Mouse (Mus musculus): Measurements from ENCODE around the gene Pcp2. TPM values are rescaled to one million over a fixed set of nuclear protein-coding genes. Genes with fewer than 3 reads are reported as not detected.

The Pcp2 gene
- polyA plus RNA-seq, 1 experiment from 2014 or later = 0.32 TPM

GRCm38 (mm10) chr8:3647561-3647960 is 22.2 kb upstream of the Pcp2 start:
- Histone ChIP-seq H3K27me3 (ENCODE audit: poor library complexity, severe bottlenecking) (no peaks in the 10 kb centered on the region), H3K27ac (no peak overlapping the region), H3K4me1 (no peaks in the 10 kb centered on the region; the same call in 1 of the 2 replicates), H3K4me3 (no peak overlapping the region), H3K36me3 (replicated peaks) (no peaks in the 10 kb centered on the region), H3K9me3 (no peaks in the 10 kb centered on the region)
- DNase-seq (ENCODE audit: extremely low spot score, low spot score) = no peak
- 81% methylated on average over 4 of the region's 4 CpGs for WGBS

- Histone ChIP-seq H3K4me3 (no peak overlapping the region), H3K27ac (no peak overlapping the region), H3K36me3 (replicated peaks) (no peaks in the 10 kb centered on the region), H3K27me3 (ENCODE audit: poor library complexity, severe bottlenecking) (no peaks in the 10 kb centered on the region), H3K4me1 (no peaks in the 10 kb centered on the region; the same call in 1 of the 2 replicates), H3K9me3 (no peaks in the 10 kb centered on the region)
- no peak for DNase-seq (ENCODE audit: extremely low spot score, low spot score)
- 90% methylated on average over 6 of the region's 6 CpGs for WGBS
Measured at GRCm38 (mm10) chr8:3646824-3647531, 21.6 kb upstream of the Pcp2 start.

DNA sequence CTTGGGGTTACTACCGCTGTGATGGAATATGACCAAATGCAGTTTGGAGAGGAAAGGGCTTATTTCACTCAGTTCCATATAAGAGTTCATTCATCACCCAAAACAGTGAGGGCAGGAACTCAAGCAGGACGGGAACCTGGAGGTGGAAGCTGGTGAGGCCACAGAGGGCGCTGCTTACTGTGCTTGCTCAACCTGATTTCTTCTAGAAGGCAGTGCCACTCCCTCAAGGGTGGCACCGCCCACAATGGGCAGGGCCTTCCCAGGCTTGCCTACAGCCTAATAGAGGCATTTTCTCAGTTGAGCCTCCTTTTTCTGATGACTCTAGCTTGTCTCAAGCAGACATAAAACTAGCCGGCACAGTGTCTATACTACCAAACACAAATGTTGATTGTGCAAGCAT is 20.5 kb upstream of the Pcp2 start:
- DNase-seq (ENCODE audit: extremely low spot score, low spot score) = no peak
- no peak overlapping the region for H3K4me3 ChIP-seq
- H3K36me3 ChIP-seq (replicated peaks) = peaks cover 9% of the 10 kb centered on the region
- 27% methylated on average over 5 of the region's 5 CpGs for WGBS
- no peaks in the 10 kb centered on the region; the same call in 1 of the 2 replicates for H3K4me1 ChIP-seq
- H3K27ac ChIP-seq = no peak overlapping the region
- no peaks in the 10 kb centered on the region for H3K9me3 ChIP-seq
- H3K27me3 ChIP-seq (ENCODE audit: poor library complexity, severe bottlenecking) = no peaks in the 10 kb centered on the region

DNA sequence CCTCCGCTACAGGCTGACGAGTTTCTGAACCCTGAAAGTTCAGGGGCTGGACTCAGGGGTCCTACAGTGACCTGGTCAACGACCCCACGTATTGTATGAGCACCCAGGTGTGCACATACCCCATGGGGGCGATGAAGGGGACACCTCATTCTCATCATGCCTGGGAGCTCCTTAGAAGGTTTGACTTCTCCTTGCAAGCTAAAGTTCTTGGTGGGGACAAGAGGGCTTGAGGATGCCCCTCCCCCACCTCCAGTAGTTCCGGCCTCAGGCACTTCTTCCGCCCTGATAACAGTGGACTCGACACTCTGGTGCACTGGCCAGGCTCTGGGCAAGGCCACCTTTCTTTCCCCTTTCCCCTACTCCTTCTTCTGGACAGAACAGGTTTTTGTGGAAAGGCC is 6.1 kb upstream of the Pcp2 start:
- WGBS = 15% methylated on average over 8 of the region's 8 CpGs

DNA sequence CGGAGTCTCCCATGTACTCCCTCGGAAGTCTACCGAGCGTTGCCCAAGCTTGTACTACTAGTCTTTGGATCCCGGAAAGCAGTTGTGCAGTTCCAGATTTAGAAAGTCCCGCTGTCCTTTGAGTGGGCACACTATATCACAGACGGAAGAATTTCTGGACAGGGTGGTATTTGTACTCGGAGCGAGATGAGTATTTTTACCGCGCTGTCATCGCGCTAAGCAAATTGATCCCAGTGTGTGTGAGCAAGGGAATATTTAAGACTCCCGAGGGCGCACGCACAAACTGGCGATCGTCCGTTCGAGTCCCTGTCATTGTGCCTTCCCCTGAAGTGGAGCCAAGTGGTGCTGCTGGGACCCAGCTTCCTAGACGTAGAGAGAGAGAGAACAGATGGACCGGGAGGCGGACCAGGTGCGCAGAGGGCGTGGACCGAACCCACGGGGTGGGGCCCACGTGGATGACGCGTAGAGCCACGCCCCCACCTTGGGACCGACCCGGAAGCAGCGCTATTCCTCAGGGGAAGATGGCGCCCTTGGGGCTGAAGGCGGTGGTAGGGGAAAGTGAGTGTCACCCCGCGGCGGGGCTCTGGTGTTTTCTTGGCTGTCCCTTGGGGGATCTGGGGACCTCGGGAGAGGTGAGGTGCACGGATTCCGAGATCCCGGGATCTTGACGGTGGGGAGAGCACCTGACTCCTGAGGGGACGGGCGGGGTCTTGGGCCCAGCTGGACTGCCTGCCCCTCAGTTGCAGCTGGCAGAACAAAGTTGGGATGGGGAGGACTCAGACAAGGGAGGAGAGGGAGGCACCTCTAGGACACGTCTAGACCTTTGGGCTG is 5.5 kb upstream of the Pcp2 start, which contains the start of gene Stxbp2:
Gene Stxbp2, plus strand, starts transcription at position 309 of the 831 bp plus-strand sequence.
- 7% methylated on average over 47 of the region's 47 CpGs for WGBS
- H3K36me3 ChIP-seq (replicated peaks) = peaks cover 14% of the 10 kb centered on the region
- H3K27me3 ChIP-seq (ENCODE audit: poor library complexity, severe bottlenecking) = peaks cover 15% of the 10 kb centered on the region
- DNase-seq (ENCODE audit: extremely low spot score, low spot score) = peak; percentile 60
- peak within 1 kb of the TSS; percentile 74 for H3K27ac ChIP-seq
- no peaks in the 10 kb centered on the region for H3K9me3 ChIP-seq
- peaks cover 16% of the 10 kb centered on the region for H3K4me1 ChIP-seq
- peak within 1 kb of the TSS; percentile 66 for H3K4me3 ChIP-seq

More for the DNA sequence above, 6.1 kb upstream of the Pcp2 start:
- peaks cover 16% of the 10 kb centered on the region for H3K4me1 ChIP-seq
- no peaks in the 10 kb centered on the region for H3K9me3 ChIP-seq
- H3K4me3 ChIP-seq = peak overlapping the region; percentile 66
- DNase-seq (ENCODE audit: extremely low spot score, low spot score) = no peak
- peak overlapping the region; percentile 74 for H3K27ac ChIP-seq
- H3K36me3 ChIP-seq (replicated peaks) = peaks cover 20% of the 10 kb centered on the region
- peaks cover 15% of the 10 kb centered on the region for H3K27me3 ChIP-seq (ENCODE audit: poor library complexity, severe bottlenecking)

DNA sequence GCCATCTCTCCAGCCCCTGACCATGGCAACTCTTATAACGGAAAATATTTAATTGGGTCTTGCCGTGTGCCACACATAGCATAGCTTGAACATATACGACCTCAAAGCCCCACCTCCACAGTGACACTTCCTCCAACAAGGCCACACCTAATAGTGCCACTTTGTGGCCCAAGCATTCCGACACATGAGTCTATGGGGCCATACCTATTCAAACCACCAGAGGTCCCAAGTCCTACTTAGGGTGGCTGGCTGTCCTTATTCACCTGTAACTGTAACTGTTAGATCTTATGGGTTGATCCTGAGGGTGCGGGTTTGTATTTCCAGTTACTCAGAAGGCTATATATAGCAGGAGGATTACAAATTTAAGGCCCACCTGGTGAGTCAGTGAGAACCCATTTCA is 2.7 kb upstream of the Pcp2 start:
- no peak for DNase-seq (ENCODE audit: extremely low spot score, low spot score)
- 33% methylated on average over 5 of the region's 5 CpGs for WGBS
- peaks cover 16% of the 10 kb centered on the region for H3K4me1 ChIP-seq
- no peaks in the 10 kb centered on the region for H3K36me3 ChIP-seq (replicated peaks)
- no peaks in the 10 kb centered on the region for H3K9me3 ChIP-seq
- no peak overlapping the region for H3K4me3 ChIP-seq
- peaks cover 15% of the 10 kb centered on the region for H3K27me3 ChIP-seq (ENCODE audit: poor library complexity, severe bottlenecking)
- H3K27ac ChIP-seq = no peak overlapping the region

- no peak overlapping the region for H3K4me3 ChIP-seq
- no peaks in the 10 kb centered on the region for H3K36me3 ChIP-seq (replicated peaks)
- no peak for DNase-seq (ENCODE audit: extremely low spot score, low spot score)
- 66% methylated on average over 5 of the region's 5 CpGs for WGBS
- no peaks in the 10 kb centered on the region for H3K9me3 ChIP-seq
- H3K4me1 ChIP-seq = peaks cover 20% of the 10 kb centered on the region
- peaks cover 15% of the 10 kb centered on the region for H3K27me3 ChIP-seq (ENCODE audit: poor library complexity, severe bottlenecking)
- no peak overlapping the region for H3K27ac ChIP-seq
Measured at GRCm38 (mm10) chr8:3626971-3627370, 1.6 kb upstream of the Pcp2 start.

- peaks cover 20% of the 10 kb centered on the region for H3K4me1 ChIP-seq
- peak overlapping the region; percentile 86 for H3K4me3 ChIP-seq
- peaks cover 20% of the 10 kb centered on the region for H3K36me3 ChIP-seq (replicated peaks)
- H3K9me3 ChIP-seq = no peaks in the 10 kb centered on the region
- H3K27me3 ChIP-seq (ENCODE audit: poor library complexity, severe bottlenecking) = no peaks in the 10 kb centered on the region
- no peak for DNase-seq (ENCODE audit: extremely low spot score, low spot score)
- H3K27ac ChIP-seq = peak overlapping the region; percentile 82; the same call in 1 of the 2 replicates
- WGBS = 78% methylated on average over 8 of the region's 8 CpGs
Measured at GRCm38 (mm10) chr8:3622119-3622518, 3.2 kb downstream of the Pcp2 start.

DNA sequence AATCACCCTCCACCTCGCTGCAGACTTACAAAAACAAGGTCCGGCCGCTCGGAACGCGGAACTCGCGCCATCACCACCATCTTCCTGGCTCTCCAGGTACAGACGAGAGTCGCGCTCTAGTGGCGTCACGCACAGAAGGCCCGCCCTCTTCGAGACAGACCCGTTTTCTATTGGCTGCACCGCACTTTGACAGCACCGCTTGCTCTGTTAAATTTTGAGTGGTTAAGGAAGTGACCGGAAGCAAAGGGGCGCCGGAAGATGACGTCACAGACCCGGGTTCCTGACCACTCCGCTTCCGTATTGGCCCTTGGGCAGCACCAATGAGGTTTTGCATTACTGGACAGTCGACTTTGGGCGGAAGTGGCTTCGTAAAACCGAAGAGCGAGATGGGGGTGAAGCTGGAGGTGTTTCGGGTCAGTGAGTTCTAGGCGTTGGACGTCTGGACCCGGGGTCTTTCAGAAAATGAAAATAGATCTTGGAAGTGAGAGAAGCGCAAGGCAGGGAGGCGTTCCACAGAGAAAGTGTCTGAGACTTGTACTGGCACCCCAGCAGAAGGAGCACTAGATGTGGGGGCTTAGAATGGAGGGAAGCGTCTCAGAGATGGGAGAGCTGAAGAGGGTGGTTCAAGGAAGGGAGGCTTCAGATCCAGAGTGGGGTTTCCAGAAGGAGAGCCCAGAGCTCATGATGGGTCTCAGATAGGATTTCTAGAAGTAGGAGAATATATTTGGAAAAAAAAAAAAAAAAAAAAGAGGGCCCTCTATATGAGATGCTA is 4.0 kb downstream of the Pcp2 start, which contains the start of the genes Xab2 and Pet100:
Gene Xab2, minus strand, starts transcription at position 118 of the 772 bp plus-strand sequence.
Gene Pet100, plus strand, starts transcription at position 350 of the 772 bp plus-strand sequence.
- Histone ChIP-seq H3K36me3 (replicated peaks) (peaks cover 26% of the 10 kb centered on the region), H3K9me3 (no peaks in the 10 kb centered on the region), H3K4me3 (peak within 1 kb of the TSS; percentile 86), H3K4me1 (peaks cover 20% of the 10 kb centered on the region), H3K27ac (peak within 1 kb of the TSS; percentile 82), H3K27me3 (ENCODE audit: poor library complexity, severe bottlenecking) (no peaks in the 10 kb centered on the region)
- peak; percentile 100 for DNase-seq (ENCODE audit: extremely low spot score, low spot score)
- under 1% methylated on average over 37 of the region's 37 CpGs for WGBS

- Histone ChIP-seq H3K4me1 (no peaks in the 10 kb centered on the region), H3K36me3 (replicated peaks) (peaks cover 99% of the 10 kb centered on the region), H3K4me3 (no peak overlapping the region), H3K27ac (no peak overlapping the region), H3K27me3 (ENCODE audit: poor library complexity, severe bottlenecking) (no peaks in the 10 kb centered on the region), H3K9me3 (0 out of 2 replicates have a peak, but pooled peaks cover 3% of the 10 kb centered on the region)
- WGBS = 84% methylated on average over 6 of the region's 6 CpGs
- no peak for DNase-seq (ENCODE audit: extremely low spot score, low spot score)
Measured at GRCm38 (mm10) chr8:3609816-3610150, 15.6 kb downstream of the Pcp2 start.

DNA sequence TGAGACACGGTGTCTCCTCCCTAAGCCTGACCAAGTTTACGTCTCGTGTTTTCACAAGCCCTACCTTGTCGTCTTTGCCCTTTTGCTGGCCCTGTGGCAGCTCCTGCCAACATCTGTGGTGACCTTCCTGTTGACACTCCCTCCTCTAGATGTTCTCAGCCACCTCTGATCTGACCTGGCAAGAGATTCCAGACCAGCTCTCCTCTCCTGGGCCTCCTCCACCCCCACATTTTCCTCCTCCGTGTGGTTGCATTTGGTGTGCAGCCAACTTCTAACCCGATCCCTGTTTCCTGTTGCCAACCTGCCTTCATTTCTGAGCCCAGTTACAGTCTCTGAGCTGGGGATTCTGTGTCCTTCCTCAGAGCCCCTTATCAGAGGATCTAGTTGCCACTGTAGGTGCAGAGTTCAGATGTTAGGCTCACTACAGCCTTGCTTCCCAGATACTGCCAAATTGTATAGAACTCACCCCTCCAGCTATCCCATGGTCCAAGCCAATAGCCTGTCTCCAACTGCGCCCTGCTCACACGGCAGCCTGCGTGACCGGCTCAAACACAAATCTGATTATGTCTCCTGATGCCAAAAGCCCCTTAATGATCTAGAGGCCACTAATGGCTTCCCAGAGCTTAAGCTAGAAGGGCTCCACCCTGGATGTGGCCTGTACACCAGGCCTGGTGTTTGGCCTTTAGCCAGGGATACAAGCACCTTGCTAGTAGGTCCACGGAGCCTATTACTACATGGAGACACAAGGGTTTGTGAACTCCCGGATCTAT is 16.1 kb downstream of the Pcp2 start:
- Histone ChIP-seq H3K27ac (no peak overlapping the region), H3K36me3 (replicated peaks) (peaks cover 99% of the 10 kb centered on the region), H3K27me3 (ENCODE audit: poor library complexity, severe bottlenecking) (no peaks in the 10 kb centered on the region), H3K9me3 (0 out of 2 replicates have a peak, but pooled peaks cover 3% of the 10 kb centered on the region), H3K4me3 (no peak overlapping the region), H3K4me1 (no peaks in the 10 kb centered on the region)
- no peak for DNase-seq (ENCODE audit: extremely low spot score, low spot score)
- WGBS = 89% methylated on average over 12 of the region's 12 CpGs

- H3K4me3 ChIP-seq = no peak overlapping the region
- 0 out of 2 replicates have a peak, but pooled peaks cover 3% of the 10 kb centered on the region for H3K9me3 ChIP-seq
- WGBS = 90% methylated on average over 7 of the region's 7 CpGs
- peaks cover 99% of the 10 kb centered on the region for H3K36me3 ChIP-seq (replicated peaks)
- H3K27me3 ChIP-seq (ENCODE audit: poor library complexity, severe bottlenecking) = no peaks in the 10 kb centered on the region
- H3K4me1 ChIP-seq = no peaks in the 10 kb centered on the region
- DNase-seq (ENCODE audit: extremely low spot score, low spot score) = no peak
- H3K27ac ChIP-seq = no peak overlapping the region
Measured at GRCm38 (mm10) chr8:3607822-3608221, 17.5 kb downstream of the Pcp2 start.
